Mouse (Mus musculus) liver, postnatal 0 days (tissue): ENCODE results near the gene 6430571L13Rik. TPM values are rescaled to one million over a fixed set of nuclear protein-coding genes. Genes with fewer than 3 reads are reported as not detected.
A peak's percentile ranks its signal among the peaks of the same experiment; 100 is the strongest.

Experiments
- ATAC-seq: fragments of 200-750 bp; cut with Nextera tagmentation; 2 replicates; pipeline ENCODE4 v1.8.0; 2017; ENCODE audit warnings: mild to moderate bottlenecking, moderate library complexity
- DNase-seq: peaks from one replicate; pipeline ENCODE4 v3.0.0-alpha.2; 2016
- H3K27ac ChIP-seq: fragments of 300-500 bp; sonication (generic); 2 replicates; pipeline ENCODE4 v1.5.1; 2014; ENCODE audit warnings: antibody characterized with exemption, moderate library complexity, mild to moderate bottlenecking, low read depth
- H3K27me3 ChIP-seq: fragments of 300-500 bp; sonication (generic); 2 replicates; pipeline ENCODE4 v1.6.1; 2014; ENCODE audit warnings: low read length, control low read depth, mixed read lengths; ENCODE audit not compliant: insufficient read depth
- H3K36me3 ChIP-seq: fragments of 300-500 bp; sonication (generic); replicated peaks from 2 replicates; pipeline ENCODE4 v1.6.1; 2014; ENCODE audit warnings: mild to moderate bottlenecking, control low read depth, low read length, moderate library complexity, mixed read lengths; ENCODE audit not compliant: insufficient read depth
- H3K4me1 ChIP-seq: fragments of 300-500 bp; sonication (generic); 2 replicates; pipeline ENCODE4 v1.6.1; 2014; ENCODE audit warnings: antibody characterized with exemption, mild to moderate bottlenecking, control low read depth; ENCODE audit not compliant: insufficient read depth
- H3K4me2 ChIP-seq: fragments of 300-500 bp; sonication (generic); 2 replicates; pipeline ENCODE4 v1.6.1; 2014; ENCODE audit warnings: low read depth, mild to moderate bottlenecking, low read length, moderate library complexity, mixed read lengths
- H3K4me3 ChIP-seq: fragments of 300-500 bp; sonication (generic); 2 replicates; pipeline ENCODE4 v1.5.1; 2014; ENCODE audit warnings: low read depth, low read length
- H3K9ac ChIP-seq: fragments of 300-500 bp; sonication (generic); replicated peaks from 2 replicates; pipeline ENCODE4 v1.6.1; 2014; ENCODE audit warnings: mild to moderate bottlenecking, moderate library complexity
- H3K9me3 ChIP-seq: fragments of 300-500 bp; sonication (generic); 2 replicates; pipeline ENCODE4 v1.6.1; 2016; ENCODE audit warnings: mild to moderate bottlenecking, control low read depth, low read length, mixed read lengths
- CTCF ChIP-seq: sonication (generic); IDR thresholded peaks from 2 replicates; pipeline ENCODE4 v1.5.1; 2016; ENCODE audit warnings: antibody characterized with exemption, low read depth
- EP300 ChIP-seq: IDR thresholded peaks from 2 replicates; pipeline ENCODE4 v1.6.1; 2016; ENCODE audit warnings: antibody characterized with exemption, low read depth, mild to moderate bottlenecking
- WGBS: fragments of 180-500 bp; shearing (Covaris S2); extraction: QIAGEN DNeasy Blood & Tissue Kit; methylation state at CpG from one replicate; pipeline ENCODE4 v1.1.7; 2014; ENCODE audit not compliant: insufficient replicate concordance; 5-methylcytosine and 5-hydroxymethylcytosine counted together
- polyA plus RNA-seq: library from polyadenylated mRNA; unstranded; fragments of >200 nt; fragmentation: Nextera tagmentation; extraction: Ambion mirVana; gene quantifications from 2 replicates; pipeline ENCODE4 v1.2.1, GENCODE M21; 2015

6430571L13Rik gene
- polyA plus RNA-seq, 1 experiment from 2014 or later = 0.14 TPM

GRCm38 (mm10) chr9:107369270-107370105, 29.1 kb downstream of the 6430571L13Rik start:
- TF ChIP-seq CTCF = no peak
- TF ChIP-seq EP300 = peak; percentile 76
- peak overlapping the region; percentile 87 for H3K27ac ChIP-seq
- 23% methylated on average over 10 of the region's 10 CpGs for WGBS
- no peaks in the 10 kb centered on the region for H3K9me3 ChIP-seq
- DNase-seq = peak; percentile 74
- peak overlapping the region; percentile 50 for H3K9ac ChIP-seq
- H3K27me3 ChIP-seq = 0 out of 2 replicates have a peak, but pooled peaks cover 7% of the 10 kb centered on the region
- no peaks in the 10 kb centered on the region for H3K36me3 ChIP-seq
- peaks cover 27% of the 10 kb centered on the region for H3K4me1 ChIP-seq
- no peak overlapping the region for H3K4me3 ChIP-seq
- H3K4me2 ChIP-seq = peak overlapping the region; percentile 60
- ATAC-seq = peak; percentile 96

- DNase-seq (no peak), ATAC-seq (no peak)
- TF ChIP-seq CTCF = no peak
- TF ChIP-seq EP300 = no peak
- peak overlapping the region; percentile 60 for H3K4me2 ChIP-seq
- peak overlapping the region; percentile 87 for H3K27ac ChIP-seq
- 6% methylated on average over 4 of the region's 4 CpGs for WGBS
- H3K4me1 ChIP-seq = peaks cover 30% of the 10 kb centered on the region
- peak overlapping the region; percentile 46; the same call in 1 of the 2 replicates for H3K9ac ChIP-seq
- H3K9me3 ChIP-seq = no peaks in the 10 kb centered on the region
- H3K4me3 ChIP-seq = no peak overlapping the region
- H3K36me3 ChIP-seq = no peaks in the 10 kb centered on the region
- peaks cover 12% of the 10 kb centered on the region; the same call in 1 of the 2 replicates for H3K27me3 ChIP-seq
Observed at GRCm38 (mm10) chr9:107370106-107370463, 29.7 kb downstream of the 6430571L13Rik start.

GRCm38 (mm10) chr9:107372441-107372840, 32.0 kb downstream of the 6430571L13Rik start:
- peak overlapping the region; percentile 22; the same call in 1 of the 2 replicates for H3K27ac ChIP-seq
- TF ChIP-seq CTCF (no peak), EP300 (no peak)
- no peaks in the 10 kb centered on the region for H3K36me3 ChIP-seq
- H3K4me2 ChIP-seq = no peak overlapping the region
- H3K4me1 ChIP-seq = peaks cover 30% of the 10 kb centered on the region
- H3K9ac ChIP-seq = no peak overlapping the region
- H3K27me3 ChIP-seq = peaks cover 30% of the 10 kb centered on the region
- WGBS = 33% methylated on average over 4 of the region's 4 CpGs
- H3K4me3 ChIP-seq = no peak overlapping the region
- no peaks in the 10 kb centered on the region for H3K9me3 ChIP-seq
- ATAC-seq = no peak
- no peak for DNase-seq

GRCm38 (mm10) chr9:107374623-107375022, 34.2 kb downstream of the 6430571L13Rik start:
- Histone ChIP-seq H3K27ac (no peak overlapping the region), H3K36me3 (no peaks in the 10 kb centered on the region), H3K4me1 (peaks cover 19% of the 10 kb centered on the region), H3K4me3 (no peak overlapping the region), H3K4me2 (no peak overlapping the region; the same call in 1 of the 2 replicates), H3K9me3 (no peaks in the 10 kb centered on the region), H3K27me3 (peaks cover 52% of the 10 kb centered on the region), H3K9ac (no peak overlapping the region)
- WGBS = 6% methylated on average over 8 of the region's 8 CpGs
- no peak for TF ChIP-seq EP300
- TF ChIP-seq CTCF = peak; percentile 60
- ATAC-seq (no peak), DNase-seq (peak; percentile 53)

DNA sequence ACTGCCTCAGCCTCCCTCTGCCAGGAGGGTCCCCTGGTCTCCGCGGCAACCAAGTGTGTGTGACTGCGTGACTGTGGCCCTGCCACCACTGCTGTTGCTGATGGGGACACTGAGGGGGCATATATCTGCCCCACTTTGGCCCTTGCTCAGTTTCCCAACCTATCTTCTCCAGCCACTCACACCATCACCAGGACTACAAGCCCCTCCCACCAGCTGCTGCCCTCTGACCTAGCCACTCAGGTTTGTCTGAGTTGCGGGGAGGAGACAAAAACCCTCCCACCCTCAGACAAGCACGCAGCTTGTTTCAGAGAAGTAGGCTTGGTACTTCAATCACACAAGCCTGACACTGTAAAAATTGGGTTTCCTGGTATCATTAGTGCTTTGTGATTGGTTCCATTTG, 35.0 kb downstream of the 6430571L13Rik start:
- no peak overlapping the region for H3K4me2 ChIP-seq
- peaks cover 14% of the 10 kb centered on the region for H3K4me1 ChIP-seq

DNA sequence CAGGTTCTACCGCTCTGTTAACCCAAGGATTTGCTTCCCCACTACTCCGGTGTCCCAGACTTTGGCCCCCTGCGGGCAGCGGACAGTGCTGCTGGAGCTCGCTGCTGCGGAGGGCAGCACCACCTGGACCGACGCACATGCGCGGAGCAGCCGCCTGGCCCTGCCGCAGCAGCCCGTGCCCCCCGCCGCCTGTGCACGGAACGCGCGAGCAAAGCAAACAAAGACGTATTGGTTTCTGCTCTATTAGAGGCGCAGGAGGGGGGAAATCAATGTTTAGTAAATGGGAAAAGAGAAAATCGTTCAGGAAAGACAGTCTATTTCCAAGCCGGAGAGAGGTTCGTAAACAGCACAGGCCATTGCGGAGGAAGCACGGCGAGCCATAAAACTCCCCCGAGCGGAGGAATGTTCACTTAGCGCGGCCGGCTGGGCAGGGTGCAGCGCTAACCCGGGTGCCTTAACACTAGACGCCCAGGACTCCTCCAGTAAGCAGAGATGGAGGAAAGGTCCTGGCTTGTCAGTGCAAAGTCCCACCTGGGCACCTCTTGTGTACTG, 37.6 kb downstream of the 6430571L13Rik start:
- TF ChIP-seq EP300 (no peak), CTCF (0 out of 2 replicates have a peak, but pooled peaks have one; percentile 1)
- ATAC-seq (no peak), DNase-seq (no peak)
- WGBS = 3% methylated on average over 35 of the region's 35 CpGs
- Histone ChIP-seq H3K36me3 (no peaks in the 10 kb centered on the region), H3K9me3 (no peaks in the 10 kb centered on the region), H3K4me2 (peak overlapping the region; percentile 9; the same call in 1 of the 2 replicates), H3K4me3 (peak overlapping the region; percentile 15; the same call in 1 of the 2 replicates), H3K27ac (no peak overlapping the region), H3K27me3 (peaks cover 85% of the 10 kb centered on the region), H3K9ac (no peak overlapping the region), H3K4me1 (peaks cover 4% of the 10 kb centered on the region; the same call in 1 of the 2 replicates)

More for the DNA sequence above, 35.0 kb downstream of the 6430571L13Rik start:
- peaks cover 60% of the 10 kb centered on the region for H3K27me3 ChIP-seq
- WGBS = 25% methylated on average over 5 of the region's 5 CpGs
- no peak for DNase-seq
- ATAC-seq = no peak
- no peak overlapping the region for H3K4me3 ChIP-seq
- no peak for TF ChIP-seq EP300
- TF ChIP-seq CTCF = no peak
- no peak overlapping the region for H3K27ac ChIP-seq
- H3K9me3 ChIP-seq = no peaks in the 10 kb centered on the region
- H3K36me3 ChIP-seq = no peaks in the 10 kb centered on the region
- H3K9ac ChIP-seq = no peak overlapping the region
